Mouse (Mus musculus): ENCODE results near the gene Pak1. TPM values are rescaled to one million over a fixed set of nuclear protein-coding genes. Genes with fewer than 3 reads are reported as not detected.
A peak's percentile ranks its signal among the peaks of the same experiment; 100 is the strongest.

Pak1 gene
- total RNA-seq, 2 experiments from 2014 or later: 162 to 172 TPM

- intact Hi-C loops (cut with DNase I): no loop called here
- DNase-seq: no peak
These were observed 12.4 kb upstream of the Pak1 start for GRCm38 (mm10) chr7:97775923-97776322.

DNA sequence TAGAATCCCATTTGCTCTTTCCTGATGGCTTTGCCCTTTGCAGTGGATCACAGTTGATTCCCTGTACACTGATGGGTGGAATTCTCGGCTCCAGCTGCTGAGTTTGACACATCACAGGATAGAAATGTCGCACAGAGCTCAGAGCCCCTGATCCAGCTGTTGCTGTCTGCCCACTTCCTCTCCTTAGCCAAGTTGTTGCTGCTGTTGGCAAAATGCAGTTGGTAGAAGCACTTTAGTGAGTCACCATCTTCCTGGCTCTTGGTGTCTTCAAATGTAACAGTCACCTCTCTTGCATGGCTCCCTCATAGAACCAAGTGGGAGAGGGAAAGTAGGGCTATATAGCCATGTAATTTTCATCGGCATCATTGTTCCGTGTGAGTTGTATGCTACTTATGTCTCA is 11.2 kb upstream of the Pak1 start:
- intact Hi-C loops (cut with DNase I): no loop called here
- DNase-seq: no peak

DNA sequence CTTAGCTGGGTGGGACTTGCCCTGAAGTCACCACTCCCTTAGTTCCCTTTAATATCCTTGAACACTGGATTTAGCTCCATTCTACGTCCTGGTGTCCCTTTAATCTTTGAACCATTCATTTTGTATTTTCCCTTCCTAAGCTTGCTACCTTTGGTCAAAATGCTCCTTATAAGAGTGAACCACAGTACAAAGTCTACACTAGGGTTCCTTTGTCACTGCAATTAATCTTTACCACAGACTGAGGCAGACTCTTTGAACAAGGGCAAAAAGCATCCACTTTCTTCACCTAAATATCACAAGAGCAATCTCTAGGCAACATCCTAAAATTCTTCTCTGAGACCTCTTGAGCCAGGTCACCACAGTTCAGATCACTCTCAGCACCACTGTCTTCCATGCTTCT is 8.1 kb upstream of the Pak1 start:
- intact Hi-C loops (cut with DNase I): no loop called here
- no peak for DNase-seq

DNA sequence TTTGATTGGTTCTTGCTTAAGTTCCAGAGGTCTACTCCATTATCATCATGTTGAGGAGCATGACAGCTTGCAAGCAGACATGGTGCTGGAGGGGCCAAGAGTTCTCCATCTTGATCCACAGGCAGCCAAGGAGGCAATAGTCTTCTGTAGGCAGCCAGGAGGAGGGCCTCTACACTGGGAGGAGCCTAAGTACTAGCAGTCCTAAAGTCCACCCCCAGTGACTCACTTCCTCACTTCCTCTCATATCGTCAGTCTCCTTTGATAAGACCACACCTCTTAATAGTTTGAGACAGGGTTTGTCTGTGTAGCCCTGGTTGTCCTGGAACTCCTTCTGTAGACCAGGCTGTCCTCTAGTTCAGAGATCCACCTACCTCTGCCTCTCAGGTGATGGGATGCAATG is 7.5 kb upstream of the Pak1 start:
- intact Hi-C loops (cut with DNase I): no loop called here
- no peak for DNase-seq

- DNase-seq: no peak
- intact Hi-C loops (cut with DNase I): no loop called here
These were observed 6.8 kb upstream of the Pak1 start for GRCm38 (mm10) chr7:97781496-97781895.

GRCm38 (mm10) chr7:97783523-97783922 is 4.8 kb upstream of the Pak1 start:
- intact Hi-C loops (cut with DNase I): no loop called here
- no peak for DNase-seq

- DNase-seq: no peak
- intact Hi-C loops (cut with DNase I): no loop called here
These were observed 535 bp downstream of the Pak1 start for GRCm38 (mm10) chr7:97788669-97789483.

DNA sequence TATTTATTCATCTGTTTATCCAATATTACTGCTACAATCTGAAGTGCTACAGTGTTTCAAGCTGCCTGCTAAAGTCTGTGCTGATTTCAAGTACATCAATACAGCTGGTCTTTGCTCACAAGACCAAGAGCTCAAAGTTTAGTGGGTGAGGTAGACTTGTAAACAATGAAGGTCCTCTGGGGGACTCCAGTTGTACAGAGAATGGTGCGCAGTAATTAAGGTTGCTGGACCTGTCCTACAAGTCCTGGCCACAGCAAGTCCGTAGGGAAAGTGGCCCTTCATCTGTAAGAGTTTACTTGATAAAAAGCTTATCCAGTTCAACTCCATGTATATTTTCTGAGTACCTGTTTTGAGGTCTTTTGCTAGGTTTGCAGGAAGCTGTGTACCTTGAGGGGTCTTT is 1.9 kb downstream of the Pak1 start:
- DNase-seq: no peak
- intact Hi-C loops (cut with DNase I): no loop called here

DNA sequence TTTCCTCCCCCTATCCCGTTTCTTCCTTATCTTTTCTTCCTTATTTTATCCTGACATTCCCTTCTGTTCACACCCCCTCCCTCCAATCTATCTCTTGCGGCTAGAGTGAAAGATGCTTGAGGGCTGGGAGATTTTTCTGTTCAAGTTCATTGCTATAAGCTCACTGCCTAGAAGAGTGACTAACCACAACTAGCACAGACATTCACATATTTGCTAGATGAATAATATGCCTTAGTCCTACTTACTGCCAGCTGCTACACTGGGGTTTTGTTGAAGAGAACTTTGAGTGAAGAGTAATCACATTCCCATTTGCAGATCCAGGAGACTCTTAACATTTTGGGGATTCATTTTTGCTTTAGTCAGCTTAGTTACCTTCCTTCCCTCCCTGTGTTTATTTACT is 4.0 kb downstream of the Pak1 start:
- intact Hi-C loops (cut with DNase I): no loop called here
- no peak for DNase-seq

DNA sequence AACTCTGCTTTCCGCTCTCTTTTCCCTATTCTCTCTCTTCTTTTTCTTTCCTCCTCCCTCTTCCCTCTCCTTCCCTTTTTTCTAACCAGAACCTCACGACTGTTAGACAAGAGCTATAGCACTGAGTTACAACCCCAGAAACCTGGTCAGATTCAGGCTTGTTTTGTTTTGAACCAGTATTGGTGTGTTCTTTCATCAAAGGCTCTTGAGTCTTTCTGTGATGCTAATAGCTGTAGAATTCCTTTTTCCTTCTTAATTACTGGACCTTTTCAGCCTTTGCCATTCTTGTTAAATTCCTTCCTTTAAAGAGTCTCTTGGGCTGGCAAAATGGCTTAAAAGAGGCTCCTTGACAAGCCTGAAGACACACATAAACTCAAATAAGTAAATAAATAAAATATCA is 14.8 kb downstream of the Pak1 start:
- intact Hi-C loops (cut with DNase I): no loop called here
- DNase-seq: no peak

- intact Hi-C loops (cut with DNase I): no loop called here
- DNase-seq: no peak
These were observed 16.1 kb downstream of the Pak1 start for GRCm38 (mm10) chr7:97804245-97805066.

DNA sequence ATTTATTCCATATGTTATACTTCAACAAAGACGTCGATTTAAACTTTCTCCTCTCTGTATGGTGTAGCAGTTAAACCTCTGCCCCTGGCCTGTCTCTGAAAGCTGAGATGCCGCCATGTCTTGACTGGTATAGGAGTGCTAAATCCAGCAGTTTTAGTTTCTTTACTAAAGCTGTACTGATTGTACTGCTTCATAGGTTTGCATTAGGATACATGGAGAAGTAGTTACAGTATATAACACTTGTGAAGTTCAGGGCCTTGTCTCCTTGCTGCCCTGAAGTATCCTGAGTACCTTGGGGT is 16.7 kb downstream of the Pak1 start:
- intact Hi-C loops (cut with DNase I): no loop called here
- no peak for DNase-seq

DNA sequence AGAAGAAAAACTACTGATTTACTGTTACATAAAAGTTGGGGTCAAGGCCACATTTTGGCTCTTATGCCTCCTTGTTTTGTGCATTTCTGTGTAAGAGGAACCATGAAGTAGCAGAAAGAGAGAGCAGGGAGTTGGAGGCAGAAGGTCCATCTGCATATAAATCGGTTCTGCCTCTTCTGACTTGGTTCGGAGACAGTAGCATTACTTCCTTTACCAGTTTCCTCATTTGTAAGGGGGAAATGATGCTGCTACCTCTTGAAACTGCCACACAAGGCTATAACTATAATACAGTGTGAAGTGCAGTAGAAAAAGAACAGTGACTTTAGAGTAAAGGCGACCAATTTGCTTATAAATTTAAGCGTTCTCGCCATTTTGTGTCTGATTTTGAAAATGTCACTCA is 21.0 kb downstream of the Pak1 start:
- intact Hi-C loops (cut with DNase I): no loop called here

GRCm38 (mm10) chr7:97821875-97822274 is 33.5 kb downstream of the Pak1 start:
- DNase-seq: no peak
- intact Hi-C loops (cut with DNase I): no loop called here

More for the DNA sequence above, 21.0 kb downstream of the Pak1 start:
- DNase-seq: no peak

DNA sequence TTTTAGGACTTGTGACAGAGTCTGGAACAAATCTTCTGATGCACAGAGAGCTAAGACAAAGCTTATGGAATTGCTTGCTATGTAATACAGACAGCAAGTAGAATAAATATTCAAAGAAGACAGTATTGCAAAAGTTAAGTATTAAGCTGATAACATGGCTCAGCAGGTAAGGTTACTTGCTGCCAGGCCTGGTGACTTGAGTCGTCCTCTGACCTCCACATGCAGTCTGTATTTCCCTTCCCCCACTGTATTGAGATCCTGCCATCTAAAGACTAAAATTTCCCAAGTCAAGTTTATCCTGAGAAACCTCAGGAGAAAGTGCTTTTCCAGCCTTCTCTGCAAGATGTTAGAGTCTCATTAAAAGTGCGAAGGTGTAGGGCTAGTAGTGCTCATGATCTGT is 40.8 kb downstream of the Pak1 start:
- no peak for DNase-seq
- intact Hi-C loops (cut with DNase I): no loop called here

DNA sequence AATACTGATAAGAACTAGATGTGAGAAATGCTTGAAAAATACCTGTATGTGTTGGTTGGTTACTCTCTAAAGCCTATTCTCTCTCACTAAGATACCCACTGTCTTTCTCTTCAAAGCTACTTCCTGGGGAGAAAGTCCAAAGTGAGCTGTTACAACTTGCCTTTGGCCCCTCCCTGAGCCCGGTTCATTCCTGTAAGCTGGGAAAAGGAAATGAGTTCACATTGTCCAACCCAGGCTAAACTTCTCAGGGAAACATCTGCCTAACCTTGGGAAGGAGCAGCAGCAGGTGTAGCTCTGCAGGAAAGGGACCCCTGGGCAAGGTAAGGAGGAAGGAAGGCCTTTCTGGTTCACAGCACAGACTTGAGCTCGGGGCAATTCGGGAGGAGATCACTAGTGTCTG is 42.4 kb downstream of the Pak1 start:
- intact Hi-C loops (cut with DNase I): no loop called here
- no peak for DNase-seq

DNA sequence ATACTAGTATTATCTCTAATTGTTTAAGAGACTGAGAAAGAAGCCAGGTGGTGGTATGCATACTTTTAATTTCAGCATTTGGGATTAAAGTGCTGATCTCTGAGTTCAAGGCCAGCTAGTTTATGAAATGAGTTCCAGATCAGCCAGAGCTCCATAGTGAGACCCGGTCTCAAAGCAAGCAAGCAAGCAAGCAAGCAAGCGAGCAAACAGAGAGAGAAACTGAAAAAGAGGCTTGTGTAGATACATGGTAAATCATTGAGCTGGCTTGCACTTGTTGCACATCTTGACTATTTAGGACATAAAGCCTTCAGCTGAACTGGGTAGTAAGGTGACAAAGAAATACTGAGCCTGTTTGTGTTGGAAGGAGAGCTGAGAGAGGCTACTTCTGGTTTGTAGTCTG is 44.6 kb downstream of the Pak1 start:
- intact Hi-C loops (cut with DNase I): no loop called here
- no peak for DNase-seq

DNA sequence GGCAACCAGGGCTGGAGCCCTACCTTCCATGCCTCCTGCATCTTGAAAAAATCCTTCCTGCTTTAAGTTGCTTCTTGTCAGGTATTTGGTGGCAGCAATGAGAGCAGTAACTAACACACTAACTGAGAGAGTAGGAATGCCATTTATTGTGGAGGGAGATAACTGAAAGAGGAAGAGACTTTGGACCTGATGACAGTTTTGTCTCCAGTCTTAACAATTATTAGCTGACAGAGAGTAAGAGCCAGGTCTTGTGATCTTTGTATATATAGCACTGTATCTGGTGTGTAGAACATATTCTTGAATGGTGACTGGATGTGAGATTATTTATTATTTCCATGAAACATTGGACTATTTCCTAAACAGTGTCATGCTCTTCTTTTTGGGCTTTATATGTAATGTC is 50.2 kb downstream of the Pak1 start:
- DNase-seq: no peak
- intact Hi-C loops (cut with DNase I): no loop called here

GRCm38 (mm10) chr7:97841311-97841710 is 53.0 kb downstream of the Pak1 start:
- intact Hi-C loops (cut with DNase I): loop anchor here (5.0 kb wide), 1 partner anchor 89 kb away; no protein-coding TSS in a partner anchor
- DNase-seq: no peak

DNA sequence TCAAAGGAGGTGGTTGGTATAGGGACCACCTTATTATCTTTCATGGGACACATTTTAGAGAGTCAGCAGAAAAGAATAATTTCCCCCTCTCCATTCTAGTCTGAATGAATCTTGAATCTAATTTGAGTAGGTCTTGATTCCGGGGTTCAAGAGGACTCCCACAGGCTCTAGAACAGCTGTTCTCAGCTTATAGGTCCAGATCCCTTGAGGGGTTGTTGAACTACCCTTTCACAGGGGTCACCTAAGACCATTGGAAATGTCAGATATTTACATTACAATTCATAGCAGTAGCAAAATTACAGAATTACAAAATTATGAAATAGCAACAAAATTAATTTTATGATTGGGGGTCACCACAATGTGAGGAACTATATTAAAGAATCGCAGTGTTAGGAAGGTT is 54.0 kb downstream of the Pak1 start:
- intact Hi-C loops (cut with DNase I): loop anchor here (5.0 kb wide), 1 partner anchor 90 kb away; no protein-coding TSS in a partner anchor
- no peak for DNase-seq

- intact Hi-C loops (cut with DNase I): loop anchor here (5.0 kb wide), 1 partner anchor 91 kb away; no protein-coding TSS in a partner anchor
- DNase-seq: peak; percentile 76
These were observed 54.6 kb downstream of the Pak1 start for GRCm38 (mm10) chr7:97842806-97843570.
